Mouse (Mus musculus) stomach, postnatal 0 days (tissue): ENCODE measurements around the gene Rnd1. TPM values are rescaled to one million over a fixed set of nuclear protein-coding genes. Genes with fewer than 3 reads are reported as not detected.

ENCODE experiments used
- ATAC-seq: fragments of 200-750 bp; cut with Nextera tagmentation; 2 replicates; pipeline ENCODE4 v1.8.0; 2017; ENCODE audit not compliant: low FRiP score, low TSS enrichment
- DNase-seq: peaks from one replicate; pipeline ENCODE4 v3.0.0-alpha.2; 2016; ENCODE audit warnings: low spot score
- H3K27ac ChIP-seq: fragments of 300-500 bp; sonication (generic); replicated peaks from 2 replicates; pipeline ENCODE4 v1.5.1; 2014; ENCODE audit warnings: mild to moderate bottlenecking, control low read depth
- H3K27me3 ChIP-seq: fragments of 300-500 bp; sonication (generic); 2 replicates; pipeline ENCODE4 v1.6.1; 2014; ENCODE audit warnings: low read length; ENCODE audit not compliant: control insufficient read depth, insufficient read depth
- H3K36me3 ChIP-seq: fragments of 300-500 bp; sonication (generic); 2 replicates; pipeline ENCODE4 v1.6.1; 2014; ENCODE audit warnings: low read length, mixed read lengths; ENCODE audit not compliant: control insufficient read depth, insufficient read depth
- H3K4me1 ChIP-seq: fragments of 300-500 bp; sonication (generic); replicated peaks from 2 replicates; pipeline ENCODE4 v1.6.1; 2014; ENCODE audit warnings: antibody characterized with exemption; ENCODE audit not compliant: control insufficient read depth, insufficient read depth
- H3K4me2 ChIP-seq: fragments of 300-500 bp; sonication (generic); replicated peaks from 2 replicates; pipeline ENCODE4 v1.6.1; 2014; ENCODE audit warnings: low read depth, mild to moderate bottlenecking, control low read depth, moderate library complexity
- H3K4me3 ChIP-seq: fragments of 300-500 bp; sonication (generic); 2 replicates; pipeline ENCODE4 v1.5.1; 2014; ENCODE audit warnings: low read depth, low read length, control low read depth
- H3K9ac ChIP-seq: fragments of 300-500 bp; sonication (generic); 2 replicates; pipeline ENCODE4 v1.6.1; 2014; ENCODE audit warnings: mild to moderate bottlenecking, low read length, control low read depth, mixed read lengths
- H3K9me3 ChIP-seq: fragments of 300-500 bp; sonication (generic); 2 replicates; pipeline ENCODE4 v1.6.1; 2016; ENCODE audit warnings: low read length; ENCODE audit not compliant: control insufficient read depth
- CTCF ChIP-seq: IDR thresholded peaks from 2 replicates; pipeline ENCODE4 v1.5.1; 2016; ENCODE audit warnings: antibody characterized with exemption, low read depth, mild to moderate bottlenecking, moderate library complexity
- EP300 ChIP-seq: optimal IDR thresholded peaks from 2 replicates; pipeline ENCODE3; 2016; ENCODE audit warnings: antibody characterized with exemption
- WGBS: fragments of 180-500 bp; shearing (Covaris S2); extraction: QIAGEN DNeasy Blood & Tissue Kit; methylation state at CpG from one replicate; pipeline ENCODE4 v1.1.7; 2014; 5-methylcytosine and 5-hydroxymethylcytosine counted together
- polyA plus RNA-seq: library from polyadenylated mRNA; unstranded; fragments of >200 nt; fragmentation: Nextera tagmentation; extraction: Ambion mirVana; gene quantifications from 2 replicates; pipeline ENCODE4 v1.2.1, GENCODE M21; 2015

Gene Rnd1
- polyA plus RNA-seq, 1 experiment from 2014 or later: 0.35 TPM

DNA sequence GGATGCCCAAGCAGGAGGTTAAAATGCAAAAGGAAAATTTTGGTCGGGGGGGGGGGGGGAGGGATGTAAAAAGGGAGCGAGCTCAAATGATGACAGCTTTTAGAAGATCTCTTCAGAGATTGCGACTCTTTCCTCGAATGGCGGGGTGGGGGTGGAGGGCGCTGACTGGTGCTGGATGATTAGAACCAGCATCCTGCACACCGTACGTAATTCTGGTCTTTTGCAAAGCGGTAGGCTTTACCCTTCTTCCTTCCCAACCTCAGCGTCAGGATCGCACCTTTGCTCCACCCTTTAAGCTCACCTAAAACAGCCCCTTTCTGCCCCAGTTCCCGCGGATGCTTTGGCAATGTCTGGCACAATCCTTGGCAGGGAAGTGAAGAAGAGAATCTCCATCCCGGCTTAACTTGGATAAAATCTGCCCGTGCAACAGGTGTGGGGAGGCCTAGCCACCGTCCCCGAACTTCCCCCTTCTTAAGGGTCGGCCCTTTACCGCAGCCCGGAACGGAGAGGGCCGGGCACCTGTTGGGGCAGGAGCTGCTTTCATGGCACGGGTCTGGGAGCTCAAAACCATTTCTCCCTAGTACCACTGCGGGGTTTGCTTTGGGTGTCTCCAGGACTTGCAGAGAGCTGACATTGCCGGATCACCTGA lies 43.3 kb downstream of the Rnd1 start:
- 2% methylated on average over 24 of the region's 25 CpGs for WGBS
- peaks cover 4% of the 10 kb centered on the region for H3K4me1 ChIP-seq

DNA sequence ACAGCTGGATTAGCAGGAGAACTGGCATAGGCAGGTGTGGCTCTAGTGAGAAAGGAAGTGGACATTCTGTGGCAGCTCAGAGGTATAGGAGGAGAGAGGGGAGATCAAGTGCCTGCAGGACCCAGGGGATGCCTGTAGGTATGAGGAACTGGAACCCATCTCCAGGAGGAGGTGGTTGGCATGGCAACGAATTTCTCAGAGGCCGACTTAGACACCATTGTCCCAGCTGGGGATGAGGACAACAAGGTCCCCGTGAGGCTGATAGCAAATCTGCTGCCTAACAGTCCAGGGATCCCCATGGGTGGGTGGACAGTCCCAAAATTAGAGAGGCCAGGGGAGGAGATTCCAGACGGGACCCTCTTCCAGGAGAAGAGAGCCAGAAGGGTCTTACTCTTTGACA lies 44.3 kb downstream of the Rnd1 start:
- TF ChIP-seq CTCF (no peak), EP300 (no peak)
- no peak overlapping the region for H3K27ac ChIP-seq
- H3K4me2 ChIP-seq: peak overlapping the region; percentile 96
- no peak for ATAC-seq
- peak; percentile 14 for DNase-seq
- no peaks in the 10 kb centered on the region for H3K9me3 ChIP-seq
- H3K27me3 ChIP-seq: no peaks in the 10 kb centered on the region
- peak overlapping the region; percentile 44 for H3K4me3 ChIP-seq
- no peaks in the 10 kb centered on the region for H3K36me3 ChIP-seq
- 13% methylated on average over 4 of the region's 4 CpGs for WGBS
- H3K9ac ChIP-seq: 0 out of 2 replicates have a peak overlapping the region, but pooled peaks have one; percentile 45
- peaks cover 4% of the 10 kb centered on the region for H3K4me1 ChIP-seq

More for the DNA sequence above, 43.3 kb downstream of the Rnd1 start:
- no peaks in the 10 kb centered on the region for H3K9me3 ChIP-seq
- no peak overlapping the region; the same call in 1 of the 2 replicates for H3K27ac ChIP-seq
- no peaks in the 10 kb centered on the region for H3K36me3 ChIP-seq
- peak overlapping the region; percentile 96 for H3K4me2 ChIP-seq
- ATAC-seq (no peak), DNase-seq (no peak)
- peak overlapping the region; percentile 79 for H3K9ac ChIP-seq
- H3K4me3 ChIP-seq: peak overlapping the region; percentile 81
- TF ChIP-seq CTCF: no peak
- H3K27me3 ChIP-seq: no peaks in the 10 kb centered on the region

DNA sequence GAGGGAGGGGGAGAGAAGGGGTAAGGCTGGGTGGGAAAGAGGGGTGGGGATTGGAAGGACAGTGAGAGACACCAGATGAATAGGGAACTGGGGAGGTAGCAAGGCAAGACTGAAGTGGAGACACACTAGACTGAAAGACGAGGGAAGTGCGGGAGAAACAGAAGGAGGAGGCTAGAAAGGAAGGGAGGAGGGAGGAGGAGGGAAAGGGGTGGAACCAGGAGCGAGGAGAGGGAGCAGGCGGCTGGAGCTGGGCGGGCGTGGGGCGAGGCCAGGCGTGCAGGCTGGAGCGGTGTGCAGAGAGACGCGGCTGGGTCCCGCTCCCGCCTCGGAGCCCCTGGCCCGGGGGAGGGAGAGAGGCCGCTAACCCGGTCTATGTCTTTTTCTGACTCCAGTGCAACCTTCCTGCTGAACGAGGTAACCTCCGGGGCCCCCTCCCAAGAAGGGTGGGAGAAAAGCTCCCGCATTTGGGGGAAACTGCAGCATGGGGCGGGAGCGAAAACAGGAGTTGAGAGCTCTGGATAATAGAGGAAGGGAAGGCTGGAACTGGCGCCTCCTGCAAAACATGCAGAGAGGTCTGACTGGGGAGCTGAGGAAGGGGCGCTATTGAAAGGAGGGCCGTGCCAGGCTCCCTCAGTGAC lies 45.0 kb downstream of the Rnd1 start:
- peak overlapping the region; percentile 44 for H3K4me3 ChIP-seq
- no peak for TF ChIP-seq EP300
- no peak for TF ChIP-seq CTCF
- H3K4me1 ChIP-seq: peaks cover 4% of the 10 kb centered on the region
- 1% methylated on average over 25 of the region's 25 CpGs for WGBS
- no peaks in the 10 kb centered on the region for H3K27me3 ChIP-seq
- DNase-seq: peak; percentile 83
- H3K27ac ChIP-seq: peak overlapping the region; percentile 61
- H3K36me3 ChIP-seq: no peaks in the 10 kb centered on the region
- no peaks in the 10 kb centered on the region for H3K9me3 ChIP-seq
- peak overlapping the region; percentile 45 for H3K9ac ChIP-seq
- H3K4me2 ChIP-seq: peak overlapping the region; percentile 96
- peak; percentile 70 for ATAC-seq

DNA sequence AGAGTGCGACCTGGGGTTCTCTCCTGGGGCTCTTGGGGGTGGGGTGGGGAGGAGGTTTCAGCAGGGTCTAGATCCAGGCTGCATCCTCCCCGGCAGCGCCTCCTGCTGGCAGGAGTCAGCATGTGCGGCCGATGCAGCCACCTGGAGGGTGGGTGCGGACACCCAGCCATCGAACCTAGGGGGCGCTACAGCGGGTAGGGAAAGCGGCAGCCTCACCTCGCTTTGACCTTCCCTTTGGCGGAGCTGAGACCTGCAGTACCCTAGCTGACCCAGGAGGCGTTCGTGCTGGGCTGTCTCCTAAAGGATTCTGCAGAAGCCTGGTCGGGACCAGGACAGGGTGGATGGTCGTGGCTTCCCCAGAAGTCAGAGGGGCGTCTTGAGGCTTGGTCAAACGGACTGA lies 45.8 kb downstream of the Rnd1 start:
- Histone ChIP-seq H3K4me1 (peaks cover 4% of the 10 kb centered on the region), H3K27me3 (no peaks in the 10 kb centered on the region), H3K4me2 (peak overlapping the region; percentile 96), H3K27ac (peak overlapping the region; percentile 61; the same call in 1 of the 2 replicates), H3K4me3 (peak overlapping the region; percentile 44; the same call in 1 of the 2 replicates), H3K9ac (no peak overlapping the region; the same call in 1 of the 2 replicates), H3K36me3 (no peaks in the 10 kb centered on the region), H3K9me3 (no peaks in the 10 kb centered on the region)
- TF ChIP-seq EP300: no peak
- peak; percentile 93 for TF ChIP-seq CTCF
- ATAC-seq (peak; percentile 66), DNase-seq (peak; percentile 88)
- WGBS: 1% methylated on average over 18 of the region's 18 CpGs

DNA sequence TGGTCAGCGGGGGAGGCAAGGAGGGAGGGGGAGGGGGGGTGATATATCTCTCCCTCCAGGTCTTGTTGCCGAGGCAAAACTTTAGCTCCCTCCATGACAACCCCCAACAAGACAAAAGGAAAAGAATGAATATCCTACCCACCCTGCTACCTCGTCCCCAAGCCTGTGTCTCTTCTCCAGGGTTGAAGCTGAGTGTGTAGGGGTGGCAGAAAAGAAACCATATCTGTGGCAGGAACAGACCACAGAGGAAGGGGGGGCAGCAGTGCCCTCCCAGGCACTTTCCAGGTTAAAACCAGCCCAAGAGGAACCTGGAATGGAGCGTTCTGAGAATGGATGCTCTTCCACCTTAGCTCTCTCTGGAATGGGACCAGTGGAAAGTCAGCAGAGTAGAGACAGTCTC lies 46.7 kb downstream of the Rnd1 start, which contains the start of gene Cacnb3:
Cacnb3 (plus strand) TSS at position 301 of the 400 bp plus-strand sequence.
- Histone ChIP-seq H3K4me3 (peak within 1 kb of the TSS; percentile 44; the same call in 1 of the 2 replicates), H3K4me1 (peaks cover 4% of the 10 kb centered on the region), H3K4me2 (peak within 1 kb of the TSS; percentile 96), H3K9ac (no peak within 1 kb of the TSS; the same call in 1 of the 2 replicates), H3K27me3 (no peaks in the 10 kb centered on the region), H3K36me3 (no peaks in the 10 kb centered on the region), H3K9me3 (no peaks in the 10 kb centered on the region), H3K27ac (peak within 1 kb of the TSS; percentile 61; the same call in 1 of the 2 replicates)
- 54% methylated on average over 4 of the region's 4 CpGs for WGBS
- TF ChIP-seq CTCF: no peak
- no peak for TF ChIP-seq EP300
- DNase-seq: no peak
- ATAC-seq: no peak

DNA sequence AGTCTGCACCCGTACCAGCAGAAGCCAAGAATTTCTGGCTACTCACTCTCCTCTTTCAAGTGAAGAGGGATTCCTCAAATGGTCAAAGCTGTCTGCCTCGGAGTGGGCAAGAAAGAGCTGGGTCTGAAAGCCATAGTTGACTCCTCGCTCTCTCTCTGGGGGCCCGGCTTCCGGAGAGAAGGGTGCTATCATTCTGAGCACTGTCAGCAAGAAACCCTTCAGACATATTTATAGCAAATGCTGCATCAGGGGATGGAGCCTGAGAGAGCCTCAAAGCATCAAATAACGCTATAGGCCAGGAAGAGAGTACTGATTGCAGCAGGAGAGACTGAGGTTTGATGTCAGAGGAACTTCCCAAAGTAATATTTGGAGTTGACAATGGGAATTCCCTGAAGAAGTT lies 47.8 kb downstream of the Rnd1 start:
- no peak overlapping the region for H3K9ac ChIP-seq
- no peaks in the 10 kb centered on the region for H3K27me3 ChIP-seq
- DNase-seq (no peak), ATAC-seq (no peak)
- no peak overlapping the region for H3K4me2 ChIP-seq
- H3K36me3 ChIP-seq: no peaks in the 10 kb centered on the region
- H3K9me3 ChIP-seq: no peaks in the 10 kb centered on the region
- TF ChIP-seq CTCF (no peak), EP300 (no peak)
- peak overlapping the region; percentile 63; the same call in 1 of the 2 replicates for H3K27ac ChIP-seq
- no peak overlapping the region for H3K4me3 ChIP-seq
- H3K4me1 ChIP-seq: peaks cover 4% of the 10 kb centered on the region
- 55% methylated on average over 6 of the region's 6 CpGs for WGBS
